8 mouse cellular contexts compared by ENCODE assay signal in the genomic region with DNA sequence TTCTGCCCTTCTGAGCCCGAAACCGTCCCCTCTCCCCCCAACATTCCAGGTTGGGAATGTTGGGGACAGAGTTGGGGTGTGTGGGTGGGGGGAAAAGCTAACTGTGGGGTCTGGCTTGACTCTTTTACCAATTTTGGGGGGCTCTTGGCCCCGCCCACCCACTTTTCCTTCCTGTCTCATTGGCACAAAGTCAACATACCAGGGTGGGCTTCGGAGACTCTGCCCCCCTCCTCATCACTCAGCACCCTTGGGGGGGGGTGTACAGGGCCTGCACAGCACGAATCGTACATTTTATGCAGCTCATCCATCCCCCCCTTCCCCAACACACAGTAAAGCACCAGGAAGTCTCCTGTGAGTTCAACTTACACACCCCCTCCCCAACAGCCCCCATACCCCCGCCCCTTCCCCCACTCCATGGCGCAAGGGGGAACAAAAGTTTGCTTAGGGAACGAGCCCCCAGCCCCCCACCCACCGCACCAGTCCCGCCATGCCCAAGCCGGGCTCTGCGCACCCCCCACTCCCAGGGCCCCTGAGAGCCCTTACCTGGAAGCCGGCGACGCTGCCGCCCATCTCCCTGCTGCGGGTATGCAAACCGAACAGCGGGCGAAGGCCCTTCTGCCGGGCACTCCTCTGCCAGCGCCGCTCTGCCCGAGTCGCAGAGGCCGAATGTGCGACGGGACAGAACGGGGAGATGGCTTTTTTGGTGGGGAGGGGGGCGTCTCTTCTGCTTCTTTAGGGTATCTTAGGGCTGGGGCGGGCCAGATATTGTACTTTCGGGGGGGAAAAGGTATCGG. TPM values are rescaled to one million over a fixed set of nuclear protein-coding genes. Genes with fewer than 3 reads are reported as not detected.
DNase-seq lines count a peak whose midpoint lies in the region; ATAC-seq and TF ChIP-seq lines count a peak whose summit lies in the region.

No protein-coding gene starts in this region.

- under 1% methylated on average over 34 of the region's 34 CpGs for WGBS in limb, embryonic 13.5 days
- 1% methylated on average over 34 of the region's 34 CpGs for WGBS in stomach, embryonic 16.5 days

- intact Hi-C loops in gastrocnemius, adult 2 months (cut with DNase I): no loop called here

- H3K4me2 ChIP-seq in limb, embryonic 13.5 days (replicated peaks): peak overlapping the region; percentile 73
- H3K4me2 ChIP-seq in stomach, embryonic 16.5 days (ENCODE audit: low read depth, low read length): peak overlapping the region; percentile 54

- ATAC-seq in limb, embryonic 13.5 days (ENCODE audit: low FRiP score, low read depth): no peak
- no peak for ATAC-seq in stomach, embryonic 16.5 days (ENCODE audit: insufficient read depth, low FRiP score)

- H3K36me3 ChIP-seq in limb, embryonic 13.5 days: peaks cover 27% of the 10 kb centered on the region
- 0 out of 2 replicates have a peak, but pooled peaks cover 5% of the 10 kb centered on the region for H3K36me3 ChIP-seq in stomach, embryonic 16.5 days (ENCODE audit: control insufficient read depth, insufficient read depth, low read length)

- peak overlapping the region; percentile 72 for H3K4me3 ChIP-seq in gastrocnemius, adult 2 months
- peak overlapping the region; percentile 68 for H3K4me3 ChIP-seq in limb, embryonic 13.5 days
- H3K4me3 ChIP-seq in stomach, embryonic 16.5 days (replicated peaks; ENCODE audit: low read length): peak overlapping the region; percentile 60

- peaks cover 36% of the 10 kb centered on the region for H3K4me1 ChIP-seq in limb, embryonic 13.5 days
- no peaks in the 10 kb centered on the region; the same call in 1 of the 2 replicates for H3K4me1 ChIP-seq in stomach, embryonic 16.5 days (ENCODE audit: control insufficient read depth, insufficient read depth, low read length)

- no peak overlapping the region for H3K27ac ChIP-seq in gastrocnemius, adult 2 months
- H3K27ac ChIP-seq in limb, embryonic 13.5 days: peak overlapping the region; percentile 98
- H3K27ac ChIP-seq in stomach, embryonic 16.5 days (ENCODE audit: low read length): peak overlapping the region; percentile 91

- no peak for DNase-seq in gastrocnemius, adult 2 months
- DNase-seq in gastrocnemius, postnatal 4 days (ENCODE audit: low spot score in 2 of 2): no peak
- peak; percentile 4 for DNase-seq in ovary, postnatal 36 days (ENCODE audit: low spot score)
- DNase-seq in ovary, adult 18-20 months (ENCODE audit: low spot score): no peak
- DNase-seq in frontal cortex, adult 2 months (ENCODE audit: extremely low spot score in 1 of 2, low spot score in 1 of 2): no peak
- DNase-seq in right cerebral cortex, postnatal 36 days (ENCODE audit: low spot score in 2 of 2): no peak

- TF ChIP-seq CTCF in gastrocnemius, adult 2 months (IDR thresholded peaks at IDR 0.05): no peak

- H3K27me3 ChIP-seq in limb, embryonic 13.5 days: peaks cover 86% of the 10 kb centered on the region
- H3K27me3 ChIP-seq in stomach, embryonic 16.5 days (ENCODE audit: control insufficient read depth, insufficient read depth, low read length): peaks cover 58% of the 10 kb centered on the region

- peak overlapping the region; percentile 97 for H3K9ac ChIP-seq in limb, embryonic 13.5 days
- peak overlapping the region; percentile 83 for H3K9ac ChIP-seq in stomach, embryonic 16.5 days (ENCODE audit: low read length)

- H3K9me3 ChIP-seq in limb, embryonic 13.5 days: no peaks in the 10 kb centered on the region
- H3K9me3 ChIP-seq in stomach, embryonic 16.5 days (replicated peaks; ENCODE audit: control insufficient read depth, low read length): no peaks in the 10 kb centered on the region

RNA-seq across cellular contexts. Expression of a gene that starts 8.6 kb away (rescaled TPM):
- 10 to 100 TPM; 26.1 to 32.7 TPM for total RNA-seq in gastrocnemius, adult 2 months (2021)
- over 10,000 TPM; 13,021 to 14,565 TPM for total RNA-seq in gastrocnemius, postnatal 4 days (2021)
- polyA plus RNA-seq in limb, embryonic 13.5 days (2015; fragmentation: Nextera tagmentation; extraction: Ambion mirVana): 1,260 and 1,271 TPM in 2 replicates
- polyA plus RNA-seq in stomach, embryonic 16.5 days (2015; fragmentation: Nextera tagmentation; extraction: Ambion mirVana): 669 and 788 TPM in 2 replicates
- 60.6 and 81.1 TPM in 2 replicates for polyA plus RNA-seq in frontal cortex, adult 2 months (2012; rRNA removed)

RNA-seq across cellular contexts. Expression of a gene that starts 11.7 kb away (rescaled TPM):
- not detected for total RNA-seq in gastrocnemius, adult 2 months (2021)
- total RNA-seq in gastrocnemius, postnatal 4 days (2021): 1 to 10 TPM; 2.2 to 2.5 TPM
- polyA plus RNA-seq in limb, embryonic 13.5 days (2015; fragmentation: Nextera tagmentation; extraction: Ambion mirVana): 0.23 TPM in 1 of 2 replicates, not detected in the other
- 0.09 TPM in 1 of 2 replicates, not detected in the other for polyA plus RNA-seq in stomach, embryonic 16.5 days (2015; fragmentation: Nextera tagmentation; extraction: Ambion mirVana)
- polyA plus RNA-seq in frontal cortex, adult 2 months (2012; rRNA removed): 0.10 and 0.27 TPM in 2 replicates
